Mouse (Mus musculus) heart, adult 2 months (tissue): ENCODE measurements around the gene Rnf213. TPM values are rescaled to one million over a fixed set of nuclear protein-coding genes. Genes with fewer than 3 reads are reported as not detected.
A peak's percentile ranks its signal among the peaks of the same experiment; 100 is the strongest.

ENCODE experiments used
- DNase-seq, 2 experiments: peaks; one replicate each; pipeline ENCODE4 v3.0.0; 2021
- H3K27ac ChIP-seq: fragments of 200-600 bp; 2 replicates; pipeline ENCODE4 v1.8.1; 2022
- H3K27me3 ChIP-seq: fragments of 200-500 bp; 2 replicates; pipeline ENCODE4 v1.6.1; 2012; ENCODE audit warnings: mild to moderate bottlenecking, low read length, inconsistent platforms, mixed read lengths; ENCODE audit not compliant: control insufficient read depth, insufficient read depth
- H3K36me3 ChIP-seq: fragments of 200-500 bp; 2 replicates; pipeline ENCODE4 v1.6.1; 2012; ENCODE audit warnings: low read length, inconsistent platforms; ENCODE audit not compliant: control insufficient read depth, insufficient read depth
- H3K4me1 ChIP-seq: fragments of 200-500 bp; 2 replicates; pipeline ENCODE4 v1.6.1; 2011; ENCODE audit warnings: low read length; ENCODE audit not compliant: control insufficient read depth, insufficient read depth
- H3K4me3 ChIP-seq: fragments of 200-600 bp; 2 replicates; pipeline ENCODE4 v1.8.1; 2022
- H3K79me2 ChIP-seq: fragments of 200-500 bp; replicated peaks from 2 replicates; pipeline ENCODE4 v1.6.1; 2012; ENCODE audit warnings: mild to moderate bottlenecking, inconsistent platforms, low read length, moderate library complexity, mixed read lengths; ENCODE audit not compliant: control insufficient read depth, insufficient read depth
- H3K9ac ChIP-seq: fragments of 200-500 bp; 2 replicates; pipeline ENCODE4 v1.6.1; 2012; ENCODE audit warnings: low read depth, mild to moderate bottlenecking, control low read depth, inconsistent platforms, low read length, mixed read lengths
- CTCF ChIP-seq: fragments of 200-600 bp; IDR thresholded peaks from 2 replicates; pipeline ENCODE4 v1.8.1; 2022; ENCODE audit warnings: antibody characterized with exemption, mild to moderate bottlenecking, moderate library complexity
- EP300 ChIP-seq: fragments of 200-500 bp; IDR thresholded peaks from 2 replicates; pipeline ENCODE4 v1.6.1; 2011; ENCODE audit warnings: low read depth, low read length, control low read depth; ENCODE audit not compliant: insufficient read depth
- POLR2A ChIP-seq: fragments of 200-500 bp; IDR thresholded peaks from 2 replicates; pipeline ENCODE4 v1.6.1; 2011; ENCODE audit warnings: mild to moderate bottlenecking, low read depth, low read length, control low read depth; ENCODE audit not compliant: insufficient read depth
- WGBS: fragments of 180-500 bp; shearing (Covaris S2); methylation state at CpG from one replicate; pipeline ENCODE4 v1.1.7; 2018; 5-methylcytosine and 5-hydroxymethylcytosine counted together
- intact Hi-C: fragments of 180-260 bp; cut with DNase I; formaldehyde crosslinking; loops from one replicate; pipeline ENCODE4 v1.15.1; 2025
- microRNA-seq, 2 experiments: library from miRNA; unstranded; fragments of <30 nt; microRNA quantifications; one replicate each; pipeline ENCODE4 v1.2.0; 2021
- polyA plus RNA-seq: library from polyadenylated mRNA; depleted of rRNA; stranded (reverse); fragments of >200 nt; gene quantifications from 2 replicates; pipeline ENCODE4 v1.2.3, GENCODE M21; 2012; rRNA removed
- total RNA-seq, 2 experiments: library from RNA; stranded (reverse); gene quantifications; 2 replicates each; pipeline ENCODE4 v1.2.3; 2021

Rnf213 gene
- total and polyA plus RNA-seq, 3 experiments, result 10.4 to 13.1 (median 12.0) TPM

GRCm38 (mm10) chr11:119524545-119524949 is 131.6 kb downstream of the Rnf213 start:
- Histone ChIP-seq H3K79me2 (no peaks in the 10 kb centered on the region), H3K27me3 (no peaks in the 10 kb centered on the region), H3K4me1 (no peaks in the 10 kb centered on the region), H3K27ac (no peak overlapping the region), H3K36me3 (no peaks in the 10 kb centered on the region), H3K4me3 (peak overlapping the region; percentile 62), H3K9ac (peak overlapping the region; percentile 50)
- DNase-seq, result peak; percentile 88 to 91
- WGBS, result 2% methylated on average over 33 of the region's 33 CpGs
- TF ChIP-seq POLR2A (no peak), CTCF (no peak), EP300 (no peak)
- intact Hi-C loops, result no loop called here

GRCm38 (mm10) chr11:119526068-119526966 is 133.4 kb downstream of the Rnf213 start:
- DNase-seq, result no peak
- H3K4me3 ChIP-seq, result no peak overlapping the region
- no peaks in the 10 kb centered on the region for H3K36me3 ChIP-seq
- no peak overlapping the region for H3K9ac ChIP-seq
- no peaks in the 10 kb centered on the region for H3K79me2 ChIP-seq
- no peak for TF ChIP-seq EP300
- no peak for TF ChIP-seq POLR2A
- no peak for TF ChIP-seq CTCF
- no peaks in the 10 kb centered on the region for H3K27me3 ChIP-seq
- no peak overlapping the region for H3K27ac ChIP-seq
- H3K4me1 ChIP-seq, result no peaks in the 10 kb centered on the region
- intact Hi-C loops, result no loop called here
- WGBS, result 75% methylated on average over 14 of the region's 14 CpGs

DNA sequence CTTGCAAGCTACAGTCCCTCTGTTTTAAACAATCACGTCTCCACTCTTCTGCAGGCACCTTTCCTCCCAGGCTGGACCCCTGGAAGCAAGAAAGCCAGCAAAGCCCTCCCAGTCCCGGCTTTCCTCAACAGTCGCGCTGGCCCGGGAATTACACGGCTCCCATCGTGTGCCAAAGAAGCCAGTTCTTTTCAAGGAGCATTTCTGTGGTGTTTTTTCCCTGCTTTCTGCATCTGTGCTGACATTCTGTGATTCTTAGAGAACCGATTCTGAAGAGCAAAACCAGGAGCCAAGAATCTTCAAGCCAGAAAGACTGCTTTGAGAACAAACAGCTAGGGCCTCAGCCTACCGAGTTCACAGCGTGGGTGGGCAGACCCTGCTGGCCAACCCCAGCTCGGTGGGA is 136.0 kb downstream of the Rnf213 start:
- TF ChIP-seq POLR2A (no peak), CTCF (no peak), EP300 (no peak)
- intact Hi-C loops, result no loop called here
- H3K27ac ChIP-seq, result no peak overlapping the region
- no peaks in the 10 kb centered on the region for H3K36me3 ChIP-seq
- no peak for DNase-seq
- H3K9ac ChIP-seq, result no peak overlapping the region
- H3K4me3 ChIP-seq, result no peak overlapping the region
- H3K4me1 ChIP-seq, result no peaks in the 10 kb centered on the region
- H3K79me2 ChIP-seq, result no peaks in the 10 kb centered on the region
- no peaks in the 10 kb centered on the region; the same call in 1 of the 2 replicates for H3K27me3 ChIP-seq
- WGBS, result 55% methylated on average over 11 of the region's 11 CpGs

GRCm38 (mm10) chr11:119532460-119532859 is 139.6 kb downstream of the Rnf213 start:
- Histone ChIP-seq H3K9ac (no peak overlapping the region), H3K36me3 (no peaks in the 10 kb centered on the region), H3K27ac (no peak overlapping the region), H3K4me1 (no peaks in the 10 kb centered on the region), H3K27me3 (no peaks in the 10 kb centered on the region; the same call in 1 of the 2 replicates), H3K4me3 (no peak overlapping the region), H3K79me2 (no peaks in the 10 kb centered on the region)
- DNase-seq, result no peak
- intact Hi-C loops, result no loop called here
- no peak for TF ChIP-seq POLR2A
- no peak for TF ChIP-seq CTCF
- no peak for TF ChIP-seq EP300
- 76% methylated on average over 8 of the region's 8 CpGs for WGBS

- WGBS, result 66% methylated on average over 7 of the region's 7 CpGs
- H3K79me2 ChIP-seq, result no peaks in the 10 kb centered on the region
Observed at GRCm38 (mm10) chr11:119533745-119534144, 140.8 kb downstream of the Rnf213 start.

More at GRCm38 (mm10) chr11:119533745-119534144, 140.8 kb downstream of the Rnf213 start:
- no peak overlapping the region for H3K27ac ChIP-seq
- H3K9ac ChIP-seq, result no peak overlapping the region
- intact Hi-C loops, result no loop called here
- no peaks in the 10 kb centered on the region; the same call in 1 of the 2 replicates for H3K27me3 ChIP-seq
- TF ChIP-seq CTCF, result no peak
- no peak for TF ChIP-seq EP300
- TF ChIP-seq POLR2A, result no peak
- H3K4me3 ChIP-seq, result no peak overlapping the region
- H3K4me1 ChIP-seq, result no peaks in the 10 kb centered on the region
- no peak for DNase-seq
- no peaks in the 10 kb centered on the region for H3K36me3 ChIP-seq

Small RNA genes within 50 kb of the gene (microRNA-seq; reads per million reads assigned to microRNA genes)
- 0 to 1.5 reads per million in 2 experiments for gene Mir1932

Other genes with a start within 250 kb of the Rnf213 start
- gene Tbc1d16, start 164.6 kb upstream of the Rnf213 start, total RNA-seq, result 10 to 100 TPM; 61.0 to 73.7 TPM
- gene Tbc1d16, start 164.6 kb upstream of the Rnf213 start, polyA plus RNA-seq, result 26.0 and 53.7 TPM in 2 replicates
- under 1 TPM in 1 of 2 experiments, not detected in 1; 0.21 TPM for gene Ccdc40, start 164.5 kb upstream of the Rnf213 start, total RNA-seq
- 0.44 and 0.59 TPM in 2 replicates for gene Ccdc40, start 164.5 kb upstream of the Rnf213 start, polyA plus RNA-seq
- gene Gaa, start 125.2 kb upstream of the Rnf213 start, total RNA-seq, result 100 to 1,000 TPM in 1 of 2 experiments, 10 to 100 TPM in 1; 89.3 to 102 TPM
- 165 and 186 TPM in 2 replicates for gene Gaa, start 125.2 kb upstream of the Rnf213 start, polyA plus RNA-seq
- 10 to 100 TPM; 60.5 to 67.3 TPM for gene Eif4a3, start 93.0 kb upstream of the Rnf213 start, total RNA-seq
- gene Eif4a3, start 93.0 kb upstream of the Rnf213 start, polyA plus RNA-seq, result 59.9 and 95.2 TPM in 2 replicates
- under 1 TPM in 1 of 2 experiments, not detected in 1; 0.11 TPM for gene Card14, start 85.3 kb upstream of the Rnf213 start, total RNA-seq
- gene Card14, start 85.3 kb upstream of the Rnf213 start, polyA plus RNA-seq, result 0.12 and 0.33 TPM in 2 replicates
- 1 to 10 TPM; 5.5 to 5.7 TPM for gene Sgsh, start 37.6 kb upstream of the Rnf213 start, total RNA-seq
- gene Sgsh, start 37.6 kb upstream of the Rnf213 start, polyA plus RNA-seq, result 10.6 and 11.1 TPM in 2 replicates
- gene Slc26a11, start 37.5 kb upstream of the Rnf213 start, total RNA-seq, result 1 to 10 TPM; 2.0 to 2.2 TPM
- gene Slc26a11, start 37.5 kb upstream of the Rnf213 start, polyA plus RNA-seq, result 7.8 and 9.9 TPM in 2 replicates
- gene Endov, start 98.2 kb downstream of the Rnf213 start, total RNA-seq, result 1 to 10 TPM; 6.9 to 7.3 TPM
- gene Endov, start 98.2 kb downstream of the Rnf213 start, polyA plus RNA-seq, result 6.9 and 8.3 TPM in 2 replicates
- under 1 TPM; 0.09 to 0.23 TPM for gene Nptx1, start 154.7 kb downstream of the Rnf213 start, total RNA-seq
- 0.12 and 0.16 TPM in 2 replicates for gene Nptx1, start 154.7 kb downstream of the Rnf213 start, polyA plus RNA-seq
- gene Rptor, start 209.8 kb downstream of the Rnf213 start, total RNA-seq, result 10 to 100 TPM; 32.1 to 32.4 TPM
- 19.7 and 20.6 TPM in 2 replicates for gene Rptor, start 209.8 kb downstream of the Rnf213 start, polyA plus RNA-seq